Mouse (Mus musculus): ENCODE measurements around the gene Baz2b.

Baz2b gene

DNA sequence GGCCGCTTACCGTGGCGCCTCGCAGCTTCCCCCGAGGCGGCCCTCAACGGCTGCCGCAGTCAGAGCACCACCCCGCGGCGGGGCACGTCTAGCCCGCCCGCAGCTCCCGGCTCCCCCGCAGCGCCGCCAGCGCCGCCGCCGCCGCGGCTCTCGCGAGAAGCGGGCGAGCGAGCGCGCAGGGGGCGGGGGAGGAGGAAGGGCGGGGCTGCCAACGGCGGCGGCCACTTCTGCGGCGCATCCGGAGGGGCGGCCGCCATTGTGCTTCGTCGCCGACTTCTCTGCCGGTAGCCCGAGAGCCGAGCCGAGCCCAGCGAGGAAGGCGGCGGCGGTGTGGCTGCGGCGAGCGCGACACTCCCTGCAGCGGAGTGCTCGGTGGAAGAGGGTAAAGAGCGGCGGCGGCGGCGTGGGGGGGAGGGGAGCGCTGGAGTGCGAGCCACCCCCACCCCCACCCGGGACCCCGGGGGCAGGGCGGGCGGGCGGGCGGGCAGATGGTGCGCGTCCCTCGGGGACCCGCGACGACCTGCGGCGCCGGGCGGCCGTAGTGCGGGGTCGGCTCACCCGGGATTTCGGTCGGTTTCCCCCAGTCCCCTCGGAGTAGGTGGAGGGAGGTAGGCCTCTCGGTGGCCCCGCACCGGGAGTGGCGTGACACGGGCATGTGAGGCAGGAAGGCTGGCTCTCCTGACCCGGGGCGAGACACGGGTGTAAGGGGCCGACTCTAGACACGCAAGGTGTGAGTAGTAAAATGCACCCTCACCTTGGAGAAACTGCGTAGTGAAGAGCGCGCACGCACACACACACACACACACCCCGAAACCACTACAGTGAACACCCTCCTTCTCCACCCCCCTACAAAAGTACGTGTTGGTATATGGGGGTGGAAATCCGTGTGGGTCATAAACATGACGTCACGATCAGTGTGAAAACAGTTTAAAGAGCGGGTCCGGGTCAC is at the start of gene Baz2b, which contains the start of gene March7:
Gene Baz2b (minus strand): TSS at position 137 of the 949 bp plus-strand sequence.
Gene March7 (plus strand): TSS at position 185 of the 949 bp plus-strand sequence.
- DNase-seq (ENCODE audit: extremely low spot score, low read depth, low spot score) = no peak

GRCm38 (mm10) chr2:60259186-60259585 is 49.5 kb upstream of the Baz2b start:
- DNase-seq (ENCODE audit: extremely low spot score, low read depth, low spot score) = no peak

- no peak for DNase-seq (ENCODE audit: extremely low spot score, low read depth, low spot score)
These were observed 47.1 kb upstream of the Baz2b start for GRCm38 (mm10) chr2:60256751-60257150.

- DNase-seq (ENCODE audit: extremely low spot score, low read depth, low spot score) = no peak
These were observed 43.9 kb upstream of the Baz2b start for GRCm38 (mm10) chr2:60253506-60253905.

- DNase-seq (ENCODE audit: extremely low spot score, low read depth, low spot score) = no peak
These were observed 43.1 kb upstream of the Baz2b start for GRCm38 (mm10) chr2:60252782-60253181.

GRCm38 (mm10) chr2:60234506-60234905 is 24.9 kb upstream of the Baz2b start:
- no peak for DNase-seq (ENCODE audit: extremely low spot score, low read depth, low spot score)

DNA sequence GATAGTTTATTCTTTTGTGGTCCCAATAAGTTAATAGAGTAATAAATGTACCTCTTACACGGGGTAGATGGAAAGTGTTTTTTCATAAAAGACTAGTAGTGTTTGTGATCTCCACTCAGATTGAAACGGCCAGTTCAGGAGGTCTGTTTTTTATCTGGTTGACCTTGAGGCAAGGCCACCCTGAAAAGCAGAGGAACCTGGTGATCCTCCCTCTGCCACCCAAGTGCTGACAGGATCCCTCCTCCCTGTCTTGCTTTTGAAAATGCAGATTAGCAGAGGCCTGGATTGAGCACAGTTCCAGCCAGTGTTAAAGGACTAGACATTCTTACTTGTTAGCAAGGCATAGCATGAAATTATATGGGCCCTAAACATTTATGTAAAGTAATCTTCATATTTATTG is 23.5 kb upstream of the Baz2b start:
- DNase-seq (ENCODE audit: extremely low spot score, low read depth, low spot score) = no peak

DNA sequence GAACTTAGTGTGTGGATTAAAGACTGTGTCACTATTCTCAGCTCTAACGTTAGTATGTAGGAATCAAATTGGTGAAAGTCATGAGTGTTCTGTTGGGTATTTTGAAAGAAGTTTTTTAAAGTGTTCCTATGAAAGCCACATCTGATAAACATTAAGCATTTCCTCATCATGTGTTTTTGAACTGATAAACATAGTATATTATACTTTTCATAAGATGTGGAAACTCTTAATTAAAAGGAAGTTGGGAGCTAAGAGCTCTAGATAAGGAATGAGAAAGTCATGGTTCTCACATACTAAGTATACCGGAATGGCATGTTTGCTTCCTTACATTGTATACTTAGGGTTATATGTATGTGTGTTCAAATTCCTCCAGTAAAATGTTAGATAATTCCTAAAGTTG is 20.7 kb upstream of the Baz2b start:
- no peak for DNase-seq (ENCODE audit: extremely low spot score, low read depth, low spot score)

GRCm38 (mm10) chr2:60228470-60228869 is 18.8 kb upstream of the Baz2b start:
- DNase-seq (ENCODE audit: extremely low spot score, low read depth, low spot score) = no peak

- DNase-seq (ENCODE audit: extremely low spot score, low read depth, low spot score) = no peak
These were observed 13.8 kb upstream of the Baz2b start for GRCm38 (mm10) chr2:60223489-60223888.

- DNase-seq (ENCODE audit: extremely low spot score, low read depth, low spot score) = no peak
These were observed 12.3 kb upstream of the Baz2b start for GRCm38 (mm10) chr2:60221954-60222353.

- no peak for DNase-seq (ENCODE audit: extremely low spot score, low read depth, low spot score)
These were observed 11.6 kb upstream of the Baz2b start for GRCm38 (mm10) chr2:60221236-60221635.

- no peak for DNase-seq (ENCODE audit: extremely low spot score, low read depth, low spot score)
These were observed 8.0 kb upstream of the Baz2b start for GRCm38 (mm10) chr2:60217620-60218019.

DNA sequence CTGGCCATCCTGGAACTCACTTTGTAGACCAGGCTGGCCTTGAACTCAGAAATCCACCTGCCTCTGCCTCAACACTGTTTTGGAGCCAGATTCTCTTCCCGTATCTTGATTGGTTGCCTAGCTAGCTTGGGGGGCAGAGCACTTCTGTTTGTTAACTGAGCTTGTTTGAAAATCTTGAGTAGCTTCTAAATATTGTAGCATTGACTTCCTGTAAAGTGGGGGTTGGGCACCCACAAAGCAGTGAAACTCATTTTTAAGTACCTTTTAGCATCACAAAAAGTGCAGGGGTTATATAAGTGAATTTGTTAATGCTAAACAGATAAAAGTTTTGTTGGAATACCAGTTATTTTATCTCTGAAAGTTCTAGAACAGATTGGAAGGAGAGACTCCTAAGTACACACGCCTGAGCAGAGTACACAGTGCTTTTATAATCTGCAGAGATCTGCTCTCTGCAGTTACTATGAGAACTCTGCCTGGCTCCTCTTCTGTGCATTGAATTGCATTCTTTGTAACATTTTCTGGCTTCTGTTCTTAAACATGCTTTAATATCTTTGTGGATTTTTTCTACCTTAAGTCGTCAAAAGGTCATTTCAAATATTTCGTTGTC is 7.0 kb upstream of the Baz2b start:
- DNase-seq (ENCODE audit: extremely low spot score, low read depth, low spot score) = no peak

DNA sequence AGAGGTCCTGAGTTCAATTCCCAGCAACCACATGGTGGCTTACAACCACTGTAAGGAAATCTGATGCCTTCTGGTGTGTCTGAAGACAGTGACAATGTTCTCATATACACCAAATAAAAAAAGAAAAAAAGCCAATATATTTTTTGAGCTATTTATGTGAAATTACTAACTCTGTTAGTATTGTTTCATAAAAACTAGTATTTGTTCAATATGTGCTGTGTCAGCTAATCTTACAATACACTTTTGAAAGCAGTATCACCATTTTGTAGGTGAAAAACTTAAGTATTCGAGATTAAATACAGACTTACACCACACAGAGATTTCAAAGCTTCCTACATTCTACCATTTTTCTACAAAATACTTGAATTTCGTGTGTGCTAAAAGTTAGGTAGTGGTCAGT is 5.0 kb upstream of the Baz2b start:
- no peak for DNase-seq (ENCODE audit: extremely low spot score, low read depth, low spot score)

DNA sequence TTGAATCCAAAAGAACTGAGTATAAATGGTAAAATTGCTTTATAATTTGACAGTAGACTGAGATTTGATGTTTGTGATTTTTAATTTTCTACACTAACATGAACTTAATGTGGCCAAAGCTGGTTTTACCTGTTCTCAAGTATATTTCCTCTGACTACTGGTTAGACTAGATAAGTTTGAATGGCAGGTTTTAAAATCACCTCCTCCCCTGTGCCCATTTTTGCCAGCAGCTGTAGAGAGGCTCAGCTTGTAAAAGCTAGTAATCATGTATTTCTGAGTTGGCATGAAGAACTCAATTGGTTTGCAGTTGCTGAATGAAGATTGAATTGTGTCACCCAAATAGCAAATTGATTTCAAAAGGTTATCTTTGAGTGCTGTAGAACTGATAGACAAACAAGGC is 2.8 kb upstream of the Baz2b start:
- DNase-seq (ENCODE audit: extremely low spot score, low read depth, low spot score) = no peak

GRCm38 (mm10) chr2:60210821-60211220 is 1.2 kb upstream of the Baz2b start:
- no peak for DNase-seq (ENCODE audit: extremely low spot score, low read depth, low spot score)

DNA sequence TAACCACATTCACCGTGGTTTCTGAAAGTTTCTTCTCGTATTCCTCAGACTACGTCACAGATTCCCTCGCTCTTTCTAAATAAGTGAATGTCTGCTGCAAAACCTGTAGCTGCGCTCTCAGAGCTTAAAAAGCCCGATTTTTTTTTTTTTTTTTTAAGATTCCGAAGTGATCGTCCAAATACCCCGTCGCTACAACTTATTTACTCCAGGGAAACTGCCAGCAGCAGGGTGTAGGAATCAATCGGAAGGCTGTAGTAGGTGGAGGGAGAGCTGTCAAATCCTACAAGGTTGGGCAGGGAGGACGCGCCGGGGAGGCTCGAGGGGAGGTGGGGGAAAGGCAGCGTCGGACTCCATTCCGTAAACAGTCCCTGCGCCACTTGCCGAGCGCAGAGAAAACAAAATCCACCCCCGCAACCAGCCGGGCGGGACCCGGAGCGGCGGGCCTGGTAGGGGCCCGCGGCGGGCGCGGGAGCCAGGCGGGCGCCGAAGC is 472 bp downstream of the Baz2b start:
- DNase-seq (ENCODE audit: extremely low spot score, low read depth, low spot score) = no peak

DNA sequence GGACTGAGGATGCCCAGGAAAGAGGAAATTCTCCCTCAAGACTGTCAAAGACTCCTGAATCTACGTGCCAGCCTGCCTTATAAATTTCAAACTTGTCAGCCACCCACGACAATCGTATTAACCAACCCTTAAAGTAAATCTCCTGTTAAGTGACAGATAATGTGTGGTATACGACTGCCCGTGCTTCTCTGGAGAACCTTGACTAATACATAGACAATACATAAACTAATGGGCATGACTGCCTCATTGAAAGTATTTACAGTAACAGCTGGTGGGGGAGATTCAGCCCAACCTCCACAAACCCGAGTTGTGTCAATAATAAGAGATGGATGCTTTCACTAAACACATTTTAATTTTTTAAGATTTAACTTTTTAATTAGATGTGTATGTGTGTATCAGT is 3.8 kb downstream of the Baz2b start:
- DNase-seq (ENCODE audit: extremely low spot score, low read depth, low spot score) = no peak

DNA sequence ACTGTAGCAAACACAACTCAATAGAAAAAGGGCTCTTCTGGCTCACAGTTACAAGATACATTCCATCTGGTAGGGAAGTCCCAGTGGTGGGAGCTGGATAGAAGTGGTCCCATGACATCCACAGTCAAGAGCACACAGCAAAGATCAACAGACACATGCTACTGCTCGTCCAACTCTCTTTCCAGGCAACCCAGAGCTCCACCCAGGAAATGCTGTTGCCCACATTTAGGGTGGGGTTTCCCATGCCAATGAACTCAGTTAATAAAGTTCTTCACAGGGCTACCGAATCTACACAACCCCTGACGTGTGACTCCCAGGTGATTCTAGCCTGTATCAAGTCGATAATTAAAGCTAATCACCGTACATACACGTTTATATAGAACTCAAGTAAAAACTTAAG is 5.5 kb downstream of the Baz2b start:
- no peak for DNase-seq (ENCODE audit: extremely low spot score, low read depth, low spot score)

DNA sequence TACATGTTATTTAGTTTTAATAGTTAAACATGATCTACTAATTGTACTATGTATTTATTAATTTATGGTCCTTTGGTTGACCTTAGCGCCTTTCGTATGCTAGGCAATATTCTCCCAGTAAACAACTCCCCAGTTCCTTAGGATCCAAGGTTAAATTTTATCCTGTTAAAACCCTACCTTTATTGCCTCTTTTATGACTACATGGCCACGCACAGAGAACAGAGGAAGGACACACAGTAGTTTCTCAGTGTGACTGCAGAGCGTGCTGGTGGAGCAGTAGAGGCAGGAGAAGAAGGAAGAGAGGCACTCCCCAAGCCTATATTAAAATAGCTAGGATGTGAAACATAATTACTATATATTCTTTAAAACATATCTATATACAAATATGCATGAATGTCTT is 5.9 kb downstream of the Baz2b start:
- no peak for DNase-seq (ENCODE audit: extremely low spot score, low read depth, low spot score)

GRCm38 (mm10) chr2:60202900-60203530 is 6.6 kb downstream of the Baz2b start:
- DNase-seq (ENCODE audit: extremely low spot score, low read depth, low spot score) = no peak
